Mouse (Mus musculus): ENCODE measurements around the gene Slc28a3. TPM values are rescaled to one million over a fixed set of nuclear protein-coding genes. Genes with fewer than 3 reads are reported as not detected.

Slc28a3 gene
- polyA plus RNA-seq (2017; shearing (Covaris generic)), result under 1 TPM in 1 of 3 experiments, not detected in 2; 0.11 TPM

DNA sequence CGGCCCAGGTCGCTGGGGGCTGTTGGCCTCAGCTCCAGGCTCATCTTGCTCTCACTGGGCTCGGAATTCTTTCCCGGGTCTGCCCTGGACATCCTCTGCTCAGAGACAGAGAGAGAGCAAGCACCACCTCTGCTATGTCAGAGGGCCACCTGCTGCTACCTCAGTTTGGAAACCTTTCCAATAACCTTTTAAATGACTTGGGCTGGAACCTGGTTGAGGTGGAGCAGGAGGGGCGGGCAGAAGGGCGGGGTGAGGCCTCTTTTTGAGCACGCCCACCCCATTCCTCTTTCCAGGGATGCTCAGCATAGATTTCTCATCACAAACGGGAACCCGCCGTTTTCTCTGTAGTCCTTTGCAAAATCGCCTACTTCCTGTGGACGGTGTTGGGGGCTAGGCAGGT, at the start of gene Slc28a3:
Slc28a3 (minus strand) TSS at position 162 of the 400 bp plus-strand sequence.
- ATAC-seq, result no peak

DNA sequence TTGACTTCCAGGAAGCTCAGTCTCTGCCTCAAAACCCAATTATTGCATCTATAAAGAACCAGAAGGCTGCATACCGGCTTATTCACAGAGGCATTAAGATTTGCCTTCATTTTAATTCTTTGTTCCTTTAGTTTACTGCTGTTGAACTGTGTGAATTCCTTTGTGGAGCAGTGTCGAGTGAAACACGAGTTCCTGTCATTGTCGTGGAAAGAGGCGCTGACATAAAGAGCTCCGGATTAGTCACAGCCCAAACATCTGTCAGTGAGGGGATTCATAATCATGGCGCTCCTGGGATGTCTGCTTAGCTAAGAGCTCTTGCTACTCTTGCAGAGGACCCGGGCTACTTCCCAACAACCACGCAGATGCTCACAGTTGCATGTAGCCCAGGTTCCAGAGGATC, 47.3 kb upstream of the Slc28a3 start:
- no peak for ATAC-seq

DNA sequence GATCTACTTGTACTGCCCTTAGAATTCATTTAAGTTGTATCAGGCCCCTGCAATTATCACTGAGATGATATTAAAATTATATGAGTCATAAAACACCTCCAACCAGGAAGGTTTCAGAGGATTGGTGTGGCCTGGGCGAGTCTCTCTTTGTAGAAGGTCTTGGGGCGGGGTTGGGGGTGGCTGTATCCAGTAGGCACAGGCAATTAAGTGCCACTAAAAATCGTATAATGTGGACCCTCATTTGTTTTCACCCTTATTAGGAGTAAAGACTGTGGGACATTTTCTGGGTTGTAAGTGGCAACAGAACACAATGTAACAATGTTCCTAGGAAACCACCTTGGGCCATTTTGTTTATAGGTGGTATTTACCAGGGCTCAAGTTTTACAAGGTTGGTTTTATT, 46.2 kb upstream of the Slc28a3 start:
- no peak for ATAC-seq

DNA sequence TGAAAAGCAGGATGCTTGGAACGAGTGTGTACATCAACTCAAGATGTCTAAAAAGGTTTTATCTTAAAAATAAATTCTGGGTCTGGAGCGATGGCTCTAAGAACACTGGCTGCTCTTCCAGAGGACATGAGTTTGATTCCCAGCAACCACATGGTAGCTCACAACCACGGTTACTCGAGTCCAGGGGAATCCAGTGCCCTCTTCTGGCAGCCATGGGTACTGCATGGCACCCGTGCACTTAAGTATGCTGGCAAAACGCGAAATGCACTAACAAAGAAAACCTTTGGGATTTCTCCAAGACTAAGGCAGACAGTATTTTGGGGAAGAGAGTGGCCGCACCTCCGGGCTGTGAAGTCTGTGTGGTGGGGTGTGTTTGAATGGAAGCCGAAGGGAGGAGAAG, 44.9 kb upstream of the Slc28a3 start:
- ATAC-seq, result no peak

DNA sequence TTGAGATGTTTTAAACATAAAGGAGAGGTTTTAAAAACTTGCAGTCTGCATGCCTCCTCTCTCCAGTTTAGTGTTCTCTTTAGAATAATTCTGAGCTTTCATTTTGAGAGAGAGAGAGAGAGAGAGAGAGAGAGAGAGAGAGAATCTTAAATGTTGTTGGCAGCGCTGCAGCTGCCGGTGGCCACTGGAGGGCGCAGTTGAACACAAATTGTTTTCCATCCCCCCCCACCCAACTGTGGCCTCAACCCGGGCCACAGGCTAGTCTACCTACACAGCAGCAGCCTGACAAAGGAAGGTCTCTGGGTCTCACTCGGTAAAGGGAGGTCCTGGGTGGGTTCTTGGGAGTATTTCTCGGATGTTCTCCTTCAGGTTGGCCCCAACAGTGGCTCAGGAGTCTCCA, 29.7 kb upstream of the Slc28a3 start:
- no peak for ATAC-seq

DNA sequence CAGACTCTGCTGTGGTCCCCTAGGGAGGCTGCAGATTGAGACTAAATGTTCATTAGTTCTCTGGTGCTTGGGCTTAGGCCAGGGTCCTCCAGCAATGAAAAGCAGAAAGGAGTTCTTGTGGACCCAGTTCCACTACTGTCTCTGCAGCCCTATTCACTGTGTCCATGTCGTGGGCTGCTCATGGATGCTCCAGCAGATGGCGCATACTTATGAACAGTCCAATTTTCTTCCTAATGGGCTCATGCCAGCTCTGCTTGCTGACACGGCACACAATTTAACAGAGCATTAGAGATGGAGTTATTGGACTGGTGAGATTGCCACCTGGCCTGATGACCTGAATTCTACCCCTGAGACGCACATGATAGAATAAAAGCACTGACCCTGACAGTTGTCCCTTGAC, 28.3 kb upstream of the Slc28a3 start:
- ATAC-seq, result no peak

DNA sequence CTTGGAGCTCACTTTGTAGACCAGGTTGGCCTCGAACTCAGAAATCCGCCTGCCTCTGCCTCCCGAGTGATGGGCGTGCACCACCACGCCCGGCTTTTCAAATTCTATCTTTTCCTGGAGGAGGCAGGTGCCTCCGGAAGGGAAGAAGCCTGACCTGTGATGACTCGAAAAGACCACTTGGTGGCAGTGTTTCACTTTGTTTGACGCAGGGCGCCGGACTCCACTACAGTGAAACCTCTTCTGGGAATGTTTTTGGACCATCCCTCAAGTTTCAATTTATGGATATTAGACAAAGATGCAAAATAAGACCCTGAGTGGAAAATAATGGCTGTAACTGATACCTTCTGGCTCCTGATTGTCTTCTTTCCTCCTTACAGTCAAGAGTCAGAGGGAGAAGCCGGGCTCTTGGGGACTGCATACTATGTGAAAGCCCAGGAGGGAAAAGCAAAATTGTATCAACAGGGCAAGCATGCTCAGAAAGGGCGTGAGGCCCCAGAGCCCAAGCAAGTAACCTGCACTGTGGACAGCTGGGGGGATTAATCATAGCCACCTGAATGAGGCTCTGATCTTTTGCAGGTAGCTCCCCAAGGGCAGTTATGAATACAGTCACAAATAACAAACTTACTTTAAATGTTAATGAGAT, 26.8 kb upstream of the Slc28a3 start:
- no peak for ATAC-seq

DNA sequence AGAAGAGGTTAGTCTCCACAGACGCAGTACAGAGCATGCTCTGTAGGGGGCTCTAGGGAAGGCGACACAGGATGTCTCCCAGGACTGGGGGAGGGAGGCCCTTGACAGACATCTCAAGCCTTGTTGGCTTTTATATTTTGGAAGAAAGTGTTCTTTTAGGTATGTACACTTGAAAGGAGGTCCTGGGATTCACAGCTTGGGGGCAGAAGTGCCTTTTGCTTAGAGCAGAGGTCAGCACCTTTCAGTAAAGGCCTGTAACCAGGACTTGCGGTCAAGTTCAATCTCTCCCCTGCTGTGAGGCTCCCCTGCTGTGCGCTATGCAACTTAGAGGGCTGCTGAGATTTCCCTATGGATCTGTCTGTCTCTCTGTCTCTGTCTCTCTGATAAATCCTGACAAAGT, 23.2 kb upstream of the Slc28a3 start:
- ATAC-seq, result no peak

DNA sequence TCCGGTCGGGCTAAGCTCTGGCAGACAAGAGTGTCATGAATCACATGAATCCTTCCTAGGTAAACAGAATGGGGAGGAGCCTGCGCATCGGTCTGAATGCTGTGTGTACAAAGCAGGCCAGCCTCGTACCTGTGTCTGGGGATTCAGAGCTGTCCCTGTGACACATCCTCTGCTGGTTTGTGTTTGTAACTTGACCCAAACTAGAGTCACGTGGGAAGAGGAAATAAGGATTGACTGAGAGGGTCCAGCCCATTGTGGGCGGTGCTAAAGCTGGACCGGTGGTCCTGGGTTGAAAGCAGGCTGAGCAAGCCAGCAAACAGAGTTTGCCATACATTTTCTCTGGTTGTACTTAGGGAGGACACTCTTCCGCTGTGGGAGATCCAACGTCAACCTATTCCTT, 20.1 kb upstream of the Slc28a3 start:
- no peak for ATAC-seq

DNA sequence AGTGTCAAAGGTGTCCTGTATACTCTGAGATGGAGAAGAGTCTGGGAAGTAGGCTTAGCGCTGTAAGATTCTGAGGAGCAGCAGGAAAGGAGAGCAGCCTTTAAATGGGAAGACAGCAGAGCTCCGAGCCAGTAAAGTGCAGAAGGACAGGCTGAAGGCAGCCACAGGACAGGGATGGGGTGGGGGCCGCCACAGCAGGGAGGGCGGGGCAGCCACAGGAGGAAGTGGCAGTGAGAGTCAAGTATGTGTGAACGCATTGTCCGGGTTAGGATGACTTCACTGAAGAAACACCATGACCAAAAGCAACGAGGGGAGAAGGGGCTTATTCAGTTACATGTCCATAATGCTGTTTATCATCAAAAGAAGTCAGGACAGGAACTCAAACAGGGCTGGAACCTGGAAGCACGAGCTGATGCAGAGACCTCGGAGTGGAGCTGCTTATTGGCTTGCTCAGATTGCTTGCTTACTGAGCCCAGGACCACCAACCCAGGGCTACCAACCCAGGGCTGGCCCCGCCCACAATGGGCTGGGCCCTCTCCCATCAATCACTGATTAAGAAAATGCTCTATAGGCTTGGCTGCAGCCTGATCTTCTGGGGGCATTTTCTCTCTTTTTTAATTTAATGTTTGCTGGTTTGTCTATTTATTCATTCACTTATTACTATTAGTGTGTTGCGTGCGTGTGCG, 18.8 kb upstream of the Slc28a3 start:
- ATAC-seq, result no peak

DNA sequence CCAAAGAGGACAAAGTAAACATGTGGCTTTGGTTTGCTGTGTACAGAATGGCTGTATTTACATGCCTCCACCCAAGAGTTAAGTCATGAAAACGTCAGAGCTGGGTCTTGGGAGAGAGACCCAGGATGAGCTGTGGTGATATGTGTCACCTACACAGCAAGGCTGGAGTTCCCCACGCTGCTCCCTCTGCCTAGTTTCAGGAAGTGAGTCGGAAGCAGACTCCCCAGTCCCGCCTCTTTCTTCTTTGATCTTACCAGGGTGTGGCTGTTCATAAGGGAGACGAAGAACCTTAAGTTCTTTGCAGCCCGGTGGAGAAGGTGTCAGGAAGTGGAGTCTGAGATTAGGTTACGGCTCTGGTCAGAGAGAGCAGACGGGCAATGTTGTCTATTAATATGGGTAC, 12.0 kb upstream of the Slc28a3 start:
- no peak for ATAC-seq

DNA sequence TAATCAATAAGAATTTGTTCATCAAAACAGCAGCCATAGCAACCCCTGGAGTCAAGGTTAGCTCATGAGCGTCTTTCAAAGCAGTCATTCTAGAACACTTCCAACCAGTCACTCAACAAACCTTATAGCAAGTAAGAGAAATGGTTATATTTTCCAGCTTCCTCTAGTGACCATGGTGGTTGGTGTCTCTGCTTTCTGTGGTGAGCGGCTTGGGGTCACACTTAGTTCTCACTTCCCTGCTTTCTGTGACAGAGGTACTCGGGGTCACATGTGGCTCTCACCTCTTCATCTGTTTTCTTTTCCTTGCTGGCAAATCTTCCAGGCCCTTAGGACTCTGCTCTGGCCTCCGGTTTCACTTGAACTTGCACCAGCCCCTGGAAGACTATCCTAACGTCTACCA, 8.6 kb upstream of the Slc28a3 start:
- ATAC-seq, result no peak

DNA sequence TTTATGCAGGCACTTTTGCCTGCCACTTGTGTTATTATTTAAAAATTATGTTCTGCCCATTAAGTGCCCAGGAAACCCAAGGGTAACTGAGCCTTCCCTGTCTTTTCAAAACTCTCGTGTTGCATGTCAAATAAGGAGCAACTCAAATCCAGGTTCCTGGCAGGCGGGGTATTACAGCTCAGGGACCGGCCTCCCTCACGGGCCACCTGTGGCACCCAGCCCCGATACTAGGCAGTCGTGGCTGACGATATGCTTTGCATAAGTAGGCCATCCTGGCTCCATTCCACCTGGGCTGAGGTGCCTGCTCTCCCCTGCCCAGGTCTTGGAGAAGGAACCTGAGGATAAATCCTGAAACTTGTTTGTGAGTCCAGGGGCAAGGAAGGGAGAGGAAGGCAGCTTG, 618 bp downstream of the Slc28a3 start:
- ATAC-seq, result no peak

DNA sequence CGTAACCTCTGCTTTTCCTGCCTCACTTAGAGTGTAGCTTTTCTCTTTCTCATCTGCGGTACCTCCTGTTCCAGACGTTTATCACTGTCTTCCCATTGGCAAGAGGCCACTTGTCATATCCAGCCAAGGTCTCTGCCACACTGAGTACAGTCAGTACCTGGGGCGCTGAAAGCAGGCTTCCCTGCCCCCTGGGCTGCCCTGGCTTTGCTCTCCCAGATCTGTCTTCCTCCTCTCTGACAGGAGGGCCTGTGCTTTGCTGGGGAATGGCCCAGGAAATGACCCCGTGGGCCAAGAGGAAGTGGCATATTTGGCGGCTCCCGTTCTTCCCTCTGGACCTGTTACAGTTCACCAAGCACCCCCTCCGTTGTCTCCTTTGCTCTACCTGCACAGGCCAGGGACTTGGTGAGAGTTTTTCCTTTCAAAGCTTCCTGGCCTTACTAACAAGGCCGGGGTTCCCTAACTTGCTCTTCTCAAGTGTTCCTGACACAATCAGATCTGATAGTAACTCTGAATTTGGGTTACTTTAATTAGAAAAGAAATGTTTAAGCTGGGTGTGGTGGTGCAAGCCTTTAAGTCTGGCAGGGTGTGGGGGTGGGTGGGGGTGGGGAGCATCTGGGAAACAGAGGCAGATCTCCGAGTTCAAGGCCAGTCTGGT, 9.3 kb downstream of the Slc28a3 start:
- no peak for ATAC-seq

DNA sequence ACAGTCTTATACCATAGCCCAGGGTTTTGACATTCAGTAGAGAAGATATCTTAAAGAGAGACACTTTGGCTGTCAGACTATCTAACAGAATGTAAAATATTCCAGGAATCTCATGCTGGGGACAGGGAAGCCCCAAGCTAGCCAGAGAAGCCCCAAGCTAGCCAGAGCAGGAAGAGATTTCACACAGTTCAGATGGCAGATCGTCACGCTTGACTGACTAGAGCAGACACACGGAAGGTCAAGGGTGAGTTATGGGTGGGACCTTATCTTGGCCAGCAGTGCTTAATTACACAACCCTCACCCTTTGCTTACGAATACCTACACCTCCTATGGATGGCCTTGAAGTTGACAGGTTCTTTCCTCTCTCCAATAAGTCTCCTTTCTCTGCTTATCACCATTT, 12.1 kb downstream of the Slc28a3 start:
- no peak for ATAC-seq

DNA sequence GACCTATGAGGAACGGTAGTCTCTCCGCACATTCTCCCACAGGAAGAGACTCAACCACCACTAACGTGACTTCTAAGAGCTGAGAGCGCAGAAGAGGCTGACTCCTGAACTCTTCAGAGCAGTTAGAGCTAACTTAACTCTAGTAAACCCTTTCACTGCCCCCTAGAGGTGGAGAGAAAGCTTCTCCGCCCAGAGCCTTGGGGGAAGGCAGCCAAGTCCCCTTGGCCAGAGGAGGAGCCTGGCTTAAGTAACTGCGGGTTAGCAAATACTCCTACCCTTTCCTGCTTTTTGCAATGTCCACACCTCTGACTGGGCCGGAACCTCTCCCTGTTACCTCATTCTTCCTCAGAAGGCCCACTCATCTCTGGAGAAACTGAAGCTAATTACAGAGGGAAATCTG, 17.5 kb downstream of the Slc28a3 start:
- no peak for ATAC-seq

DNA sequence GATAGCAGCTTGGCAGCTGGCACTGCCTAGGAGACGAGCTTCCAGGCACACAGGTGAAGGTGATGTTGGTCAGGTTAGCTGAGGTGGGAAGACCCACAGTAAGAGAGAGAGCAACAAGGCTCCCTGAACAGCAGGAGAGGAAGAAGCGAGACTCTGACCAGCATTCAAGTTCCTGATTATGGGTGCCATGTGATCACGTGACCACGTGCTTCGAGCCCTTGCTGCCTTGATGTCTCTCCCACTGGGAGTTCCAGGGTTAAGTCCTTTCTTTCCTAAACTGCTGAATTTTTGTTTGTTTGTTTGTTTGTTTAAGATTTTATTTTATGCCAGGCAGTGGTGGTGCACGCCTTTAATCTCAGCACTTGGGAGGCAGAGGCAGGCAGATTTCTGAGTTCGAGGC, 18.8 kb downstream of the Slc28a3 start:
- no peak for ATAC-seq

DNA sequence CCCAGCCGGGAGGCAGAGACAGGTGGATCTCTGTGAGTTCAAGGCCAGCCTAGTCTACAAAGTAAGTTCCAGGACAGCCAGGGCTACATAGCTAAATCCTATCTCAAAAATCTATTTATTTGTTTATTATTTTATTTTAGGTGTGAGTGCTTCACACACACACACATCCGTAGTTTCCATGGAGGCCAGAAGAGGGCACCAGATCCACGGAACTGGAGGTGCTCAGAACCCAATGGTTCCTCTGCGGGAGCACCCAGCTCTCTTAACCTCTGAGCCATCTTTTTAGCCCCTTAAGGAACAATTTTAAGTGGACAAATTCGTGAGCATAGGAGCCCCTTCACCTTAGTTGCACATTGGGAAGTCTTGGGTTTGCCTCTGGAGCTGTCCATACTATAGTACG, 20.0 kb downstream of the Slc28a3 start:
- no peak for ATAC-seq

DNA sequence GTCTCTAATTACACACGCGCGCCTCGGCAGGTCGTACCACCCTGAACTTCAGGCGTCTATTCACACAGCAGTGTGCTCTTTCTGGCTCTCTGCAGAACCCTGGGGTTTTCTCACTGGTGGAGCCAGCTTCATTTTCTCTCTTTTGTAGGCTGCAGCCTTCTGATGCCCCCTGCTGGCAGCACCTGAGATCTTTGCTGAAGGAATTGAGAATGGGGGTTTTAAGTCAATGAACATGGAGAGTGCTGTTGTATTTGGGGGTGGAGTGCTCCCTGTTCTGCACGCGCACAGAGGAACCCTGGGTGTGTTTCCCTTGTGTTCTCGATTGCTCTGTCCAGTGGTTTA, 21.2 kb downstream of the Slc28a3 start:
- ATAC-seq, result no peak

DNA sequence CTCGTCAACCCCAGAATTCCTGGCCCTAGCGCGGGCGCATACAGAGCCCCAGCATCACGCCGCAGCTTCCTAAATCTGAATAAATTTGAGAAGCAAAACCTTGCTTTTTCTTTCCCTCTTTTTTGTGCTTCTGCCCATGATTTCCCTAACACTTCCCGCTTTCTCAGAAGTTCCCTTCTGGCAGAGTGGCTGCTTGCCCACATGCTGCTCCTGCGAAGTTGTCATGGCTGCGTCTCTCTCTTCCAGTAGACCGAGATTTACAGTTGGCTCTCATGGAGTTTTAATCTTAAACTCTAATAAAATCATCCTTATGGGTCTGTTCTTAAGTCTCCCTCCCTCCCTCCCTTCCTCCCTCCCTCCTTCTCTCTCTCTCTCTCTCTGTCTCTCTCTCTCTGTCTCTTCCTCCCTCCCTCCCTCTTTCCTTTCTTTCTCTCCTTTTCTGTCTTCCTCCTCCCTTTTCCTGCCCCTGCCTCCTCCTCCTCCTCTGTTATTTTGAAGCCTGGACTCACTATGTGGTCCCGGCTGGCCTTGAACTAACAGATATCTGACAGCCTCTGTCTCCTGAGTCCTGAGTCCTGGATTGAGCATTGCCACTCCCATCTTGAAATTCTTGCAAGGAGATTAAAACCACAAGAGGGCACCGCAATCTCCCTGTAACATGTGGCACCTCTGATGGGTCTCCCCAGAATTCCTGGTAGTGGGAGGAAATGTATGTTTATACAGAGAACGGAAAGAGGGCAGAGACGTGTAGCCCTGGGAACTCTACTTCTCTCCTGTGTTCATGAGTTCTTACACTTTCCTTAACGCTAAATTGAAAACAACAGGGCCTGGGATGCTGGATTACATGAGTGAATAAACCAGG, 21.8 kb downstream of the Slc28a3 start:
- no peak for ATAC-seq

DNA sequence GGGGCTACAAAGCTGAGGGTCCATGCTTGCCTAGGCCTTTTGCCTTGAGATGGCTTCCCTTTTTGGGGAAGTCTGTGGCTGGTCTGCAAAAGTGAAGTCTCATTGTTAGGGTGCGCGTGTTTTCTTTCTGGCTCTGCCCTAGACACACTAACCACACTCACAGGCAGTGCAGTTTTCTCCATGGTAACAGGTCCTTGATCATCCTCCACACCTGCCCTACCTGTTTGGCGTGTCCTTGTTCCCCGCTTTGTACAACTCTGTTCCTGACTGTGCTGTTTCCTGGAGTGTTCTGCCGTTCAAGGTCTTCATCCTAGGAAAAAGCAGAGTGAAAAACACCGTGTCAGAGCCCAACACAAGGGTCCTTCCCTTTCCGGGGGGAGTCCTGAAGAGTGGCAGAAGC, 22.7 kb downstream of the Slc28a3 start:
- ATAC-seq, result no peak

DNA sequence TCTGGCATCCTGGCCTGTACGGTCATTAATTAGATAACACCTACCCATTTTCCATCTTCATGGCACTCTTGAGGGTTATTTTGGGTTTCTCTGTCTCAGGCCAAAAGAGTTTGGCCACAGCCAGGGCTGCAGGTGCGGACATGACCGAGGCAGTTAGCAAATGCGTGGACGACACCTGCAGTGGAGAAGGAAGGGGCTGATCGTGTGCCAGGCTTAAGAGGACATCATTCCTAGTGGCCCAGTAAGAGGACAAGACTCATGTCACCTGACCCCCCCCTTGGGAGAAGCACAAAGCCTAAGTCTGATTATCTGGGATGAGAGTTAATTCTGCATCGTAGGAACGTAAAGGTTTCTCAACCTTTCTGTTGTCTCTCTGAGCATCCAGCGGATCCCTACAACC, 44.5 kb downstream of the Slc28a3 start:
- no peak for ATAC-seq

DNA sequence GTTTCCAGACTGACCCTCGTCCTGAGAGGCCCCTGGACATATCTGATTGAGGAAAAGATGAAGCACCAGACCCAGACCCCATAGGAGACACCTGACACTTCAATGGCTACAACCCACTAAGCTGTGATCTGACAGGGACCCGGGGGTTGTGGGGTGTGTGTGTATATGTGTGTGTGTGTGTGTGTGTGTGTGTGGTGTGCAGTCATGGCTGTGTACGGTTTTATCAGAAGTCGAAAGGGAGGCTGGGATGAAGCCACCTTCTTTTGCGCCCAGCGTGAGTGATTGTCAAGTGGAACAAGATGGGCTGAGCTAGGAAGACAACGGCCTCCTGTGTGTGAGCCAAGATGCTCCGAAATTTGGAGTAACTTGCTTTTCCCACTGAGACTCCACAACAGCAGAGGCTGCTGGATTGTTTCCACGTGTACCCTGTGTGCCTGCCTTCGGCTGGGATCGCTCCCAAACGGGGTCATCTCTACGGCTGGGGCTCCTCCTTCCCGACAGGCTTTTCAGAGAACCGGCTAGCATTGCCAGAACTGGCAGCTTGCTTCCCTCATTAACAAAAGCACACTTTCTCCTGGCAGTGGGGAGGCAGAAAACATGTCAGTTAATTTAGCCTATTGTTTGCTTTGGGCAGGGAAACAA, 50.1 kb downstream of the Slc28a3 start:
- no peak for ATAC-seq

Measured in inflammation-experienced regulatory T-cells, adult 6 months (primary cell).